Mouse (Mus musculus) kidney, adult 2 months (tissue): Measurements from ENCODE around the gene Scube3. TPM values are rescaled to one million over a fixed set of nuclear protein-coding genes. Genes with fewer than 3 reads are reported as not detected.

Source experiments
- DNase-seq: peaks from one replicate; pipeline ENCODE4 v3.0.0; 2021
- H3K27ac ChIP-seq: fragments of 200-500 bp; 2 replicates; pipeline ENCODE4 v1.5.1; 2012; ENCODE audit warnings: low read depth, low read length, control low read depth, inconsistent platforms; ENCODE audit not compliant: insufficient read depth
- H3K27me3 ChIP-seq: fragments of 200-500 bp; replicated peaks from 2 replicates; pipeline ENCODE4 v1.6.1; 2012; ENCODE audit warnings: mild to moderate bottlenecking, moderate library complexity, low read length, inconsistent platforms; ENCODE audit not compliant: control insufficient read depth, insufficient read depth
- H3K36me3 ChIP-seq: fragments of 200-500 bp; 2 replicates; pipeline ENCODE4 v1.6.1; 2012; ENCODE audit warnings: mild to moderate bottlenecking, moderate library complexity, low read length, inconsistent platforms; ENCODE audit not compliant: control insufficient read depth, insufficient read depth
- H3K4me1 ChIP-seq: fragments of 200-500 bp; 2 replicates; pipeline ENCODE4 v1.6.1; 2011; ENCODE audit warnings: low read length; ENCODE audit not compliant: control insufficient read depth, insufficient read depth
- H3K4me3 ChIP-seq: fragments of 200-500 bp; 2 replicates; pipeline ENCODE4 v1.5.1; 2011; ENCODE audit warnings: mild to moderate bottlenecking, low read depth, low read length, control low read depth; ENCODE audit not compliant: insufficient read depth
- CTCF ChIP-seq: fragments of 200-500 bp; conservative IDR thresholded peaks from 2 replicates; pipeline ENCODE4 v1.5.1; 2011; ENCODE audit warnings: low read depth, mild to moderate bottlenecking, control low read depth, low read length, moderate library complexity, mixed read lengths; ENCODE audit not compliant: insufficient read depth, insufficient read length
- POLR2A ChIP-seq: fragments of 200-500 bp; IDR thresholded peaks from one replicate; pipeline ENCODE4 v1.6.1; 2011; ENCODE audit warnings: low read depth, low read length, control low read depth
- WGBS: fragments of 180-500 bp; shearing (Covaris S2); methylation state at CpG from one replicate; pipeline ENCODE4 v1.1.7; 2018; 5-methylcytosine and 5-hydroxymethylcytosine counted together
- polyA plus RNA-seq: library from polyadenylated mRNA; depleted of rRNA; stranded (reverse); fragments of >200 nt; gene quantifications from 2 replicates; pipeline ENCODE4 v1.2.3, GENCODE M21; 2012

The Scube3 gene
- polyA plus RNA-seq, 1 experiment = 2.4 TPM

DNA sequence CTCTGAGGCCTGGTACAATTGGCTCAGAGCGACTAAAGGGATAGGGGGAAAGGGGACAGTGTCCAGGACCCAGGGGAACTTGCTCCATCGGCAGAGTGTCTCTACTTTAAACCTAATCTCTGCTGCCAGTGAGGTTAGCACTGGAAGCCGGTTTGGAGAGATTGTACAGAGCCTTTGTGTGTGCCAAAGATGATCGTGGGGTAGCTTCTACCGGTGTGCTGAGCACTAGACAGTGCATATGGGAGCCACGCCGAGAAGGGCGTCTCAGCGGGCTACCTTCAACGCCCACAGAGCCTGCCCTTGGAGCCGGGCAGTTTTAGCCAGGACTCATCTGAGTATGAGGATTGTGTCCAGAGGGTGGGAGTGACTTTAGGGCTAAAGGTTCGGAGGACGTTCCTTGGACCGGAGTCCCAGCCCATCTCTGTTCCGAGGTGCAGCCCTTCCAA lies 713 bp upstream of the Scube3 start:
- H3K4me3 ChIP-seq = no peak overlapping the region
- 16% methylated on average over 15 of the region's 15 CpGs for WGBS
- no peak for TF ChIP-seq POLR2A
- TF ChIP-seq CTCF = no peak
- no peaks in the 10 kb centered on the region for H3K36me3 ChIP-seq
- H3K4me1 ChIP-seq = no peaks in the 10 kb centered on the region
- no peak for DNase-seq
- no peak overlapping the region for H3K27ac ChIP-seq
- H3K27me3 ChIP-seq = no peaks in the 10 kb centered on the region; the same call in none of the 2 replicates

DNA sequence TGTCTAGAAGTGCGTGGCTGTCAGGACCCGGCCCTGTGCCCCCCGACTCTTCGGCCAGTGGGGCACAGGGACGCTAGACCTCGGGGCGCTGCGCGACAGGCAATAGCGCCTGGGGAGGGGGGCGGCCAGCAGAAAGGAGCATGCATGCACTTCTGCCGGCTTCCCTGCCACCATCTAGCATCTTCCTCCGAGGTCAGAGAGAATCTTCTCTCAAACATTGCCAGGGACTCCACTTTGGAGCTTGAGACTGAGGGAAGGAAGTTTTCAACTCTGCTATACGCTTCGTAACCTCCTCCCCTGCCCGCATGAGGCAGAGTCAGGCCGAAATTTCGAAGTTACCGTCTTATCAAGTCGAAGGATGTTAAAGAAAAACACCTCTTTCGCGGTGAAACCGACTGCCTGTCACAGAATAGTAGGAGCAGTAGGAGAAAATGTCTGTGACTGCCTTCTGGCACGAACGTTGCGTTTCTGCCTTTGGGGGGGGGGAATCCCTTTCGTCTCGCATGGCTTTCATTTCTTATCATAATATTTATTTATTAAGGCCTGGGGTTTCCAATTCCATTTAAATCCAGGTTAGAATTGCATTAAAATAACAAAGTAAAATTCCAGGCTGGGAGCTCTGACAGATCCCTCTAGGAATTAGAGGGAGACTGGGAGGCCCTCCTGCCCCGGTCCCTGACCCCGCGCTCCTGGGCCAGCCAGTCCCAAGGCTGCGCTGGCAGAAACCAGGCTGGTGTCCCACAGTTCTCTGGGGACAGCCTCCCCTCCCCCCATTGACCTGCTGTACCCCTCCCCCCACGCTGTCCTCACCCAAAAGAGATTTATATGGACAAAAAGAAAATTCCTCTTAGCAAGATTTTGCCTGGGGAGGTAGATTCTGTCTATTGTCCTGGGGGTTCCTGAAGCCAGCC lies 1.0 kb downstream of the Scube3 start:
- no peak overlapping the region for H3K27ac ChIP-seq

DNA sequence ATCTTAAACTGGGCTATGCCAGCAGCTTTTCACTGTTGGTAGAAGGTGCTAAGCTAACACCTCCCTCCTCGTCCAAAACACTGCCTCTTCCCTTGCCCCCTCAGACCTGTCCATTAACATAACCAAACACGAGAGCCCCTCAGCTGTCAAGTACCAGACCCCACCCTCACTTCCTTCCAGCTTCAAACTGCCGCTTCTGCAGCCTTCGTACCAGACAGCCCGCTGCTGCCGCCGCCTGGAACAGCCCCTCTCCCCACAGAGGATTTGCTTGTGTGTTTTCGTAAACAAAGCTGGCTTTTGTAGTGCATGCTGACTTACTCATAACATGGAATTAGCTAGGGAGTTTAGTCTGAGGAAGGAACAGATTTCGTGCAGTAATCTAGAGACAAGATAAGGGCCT lies 1.8 kb downstream of the Scube3 start:
- DNase-seq = no peak
- TF ChIP-seq POLR2A (no peak), CTCF (no peak)
- 21% methylated on average over 9 of the region's 9 CpGs for WGBS
- no peak overlapping the region for H3K4me3 ChIP-seq
- H3K4me1 ChIP-seq = no peaks in the 10 kb centered on the region
- no peaks in the 10 kb centered on the region; the same call in none of the 2 replicates for H3K27me3 ChIP-seq
- no peaks in the 10 kb centered on the region for H3K36me3 ChIP-seq
- H3K27ac ChIP-seq = no peak overlapping the region

More for the DNA sequence above, 1.0 kb downstream of the Scube3 start:
- no peaks in the 10 kb centered on the region; the same call in none of the 2 replicates for H3K27me3 ChIP-seq
- no peak for TF ChIP-seq POLR2A
- TF ChIP-seq CTCF = no peak
- H3K36me3 ChIP-seq = no peaks in the 10 kb centered on the region
- 4% methylated on average over 33 of the region's 33 CpGs for WGBS
- no peak for DNase-seq
- no peaks in the 10 kb centered on the region for H3K4me1 ChIP-seq
- peak overlapping the region; percentile 45 for H3K4me3 ChIP-seq

DNA sequence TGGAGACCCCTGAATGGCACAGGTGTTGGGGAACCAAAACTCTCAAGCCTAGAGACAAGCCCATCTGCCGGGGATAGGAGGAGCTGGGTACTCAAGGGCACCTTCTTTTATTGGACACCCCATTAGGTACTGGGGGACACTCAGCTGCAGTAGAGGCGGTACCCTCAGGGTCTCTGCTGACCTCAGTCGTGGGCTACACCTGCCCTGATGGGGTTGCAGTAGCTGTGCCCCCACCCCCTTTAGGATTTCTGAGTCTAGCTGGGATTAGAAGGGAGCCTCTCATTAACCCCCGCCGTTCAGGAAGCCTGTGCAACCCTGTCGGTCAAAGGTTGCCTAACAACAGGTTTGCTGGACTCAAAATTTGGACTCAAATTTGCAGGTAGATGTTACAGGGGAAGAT lies 2.3 kb downstream of the Scube3 start:
- TF ChIP-seq POLR2A (no peak), CTCF (no peak)
- DNase-seq = no peak
- no peaks in the 10 kb centered on the region for H3K4me1 ChIP-seq
- no peaks in the 10 kb centered on the region for H3K36me3 ChIP-seq
- H3K27me3 ChIP-seq = no peaks in the 10 kb centered on the region; the same call in none of the 2 replicates
- no peak overlapping the region for H3K4me3 ChIP-seq
- 37% methylated on average over 6 of the region's 6 CpGs for WGBS
- no peak overlapping the region for H3K27ac ChIP-seq

DNA sequence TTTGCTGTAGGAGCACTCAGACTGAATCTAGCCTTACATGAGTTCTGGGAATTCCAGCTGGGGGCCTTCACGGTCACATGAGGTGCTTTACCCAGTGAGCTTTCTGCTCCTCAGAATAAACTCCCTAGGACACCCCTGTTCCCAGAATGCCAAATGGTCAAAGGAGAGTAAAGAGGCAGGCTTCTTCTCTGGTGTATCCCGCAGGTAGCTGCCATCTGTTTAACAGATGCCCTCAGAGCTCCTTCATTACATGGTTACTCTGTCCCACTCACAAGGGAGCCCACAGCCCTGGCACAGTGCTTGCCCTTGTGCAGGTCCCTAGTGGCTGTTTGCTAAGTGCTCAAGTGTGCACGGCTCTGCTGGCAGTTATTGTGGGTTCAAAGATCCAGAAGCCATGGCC lies 6.3 kb downstream of the Scube3 start:
- 70% methylated on average over 3 of the region's 3 CpGs for WGBS
- TF ChIP-seq CTCF (no peak), POLR2A (no peak)
- Histone ChIP-seq H3K27me3 (no peaks in the 10 kb centered on the region), H3K36me3 (no peaks in the 10 kb centered on the region), H3K4me3 (no peak overlapping the region), H3K4me1 (no peaks in the 10 kb centered on the region), H3K27ac (no peak overlapping the region)
- no peak for DNase-seq

DNA sequence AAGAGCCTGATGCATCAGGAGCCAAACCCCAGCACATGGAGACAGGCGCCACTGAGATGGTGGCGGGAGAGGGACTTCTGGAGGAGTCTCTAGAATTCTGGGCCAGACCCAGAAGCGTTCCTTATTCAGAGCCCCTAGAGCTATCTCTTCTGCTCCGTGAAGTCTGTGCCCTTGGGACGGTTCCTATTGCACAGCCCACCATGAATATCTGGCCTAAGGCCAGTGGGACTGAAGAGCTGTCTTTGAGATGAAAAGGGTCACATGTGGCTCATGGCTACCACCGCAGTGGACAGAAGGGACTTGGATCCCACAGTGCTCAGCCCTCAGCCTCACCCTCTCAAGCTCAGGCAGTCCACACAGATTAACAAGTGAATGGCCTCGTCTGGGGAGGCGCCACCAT lies 7.8 kb downstream of the Scube3 start:
- Histone ChIP-seq H3K27ac (no peak overlapping the region), H3K27me3 (no peaks in the 10 kb centered on the region), H3K4me3 (no peak overlapping the region), H3K4me1 (no peaks in the 10 kb centered on the region), H3K36me3 (no peaks in the 10 kb centered on the region)
- TF ChIP-seq CTCF = no peak
- TF ChIP-seq POLR2A = no peak
- no peak for DNase-seq
- 83% methylated on average over 8 of the region's 8 CpGs for WGBS

DNA sequence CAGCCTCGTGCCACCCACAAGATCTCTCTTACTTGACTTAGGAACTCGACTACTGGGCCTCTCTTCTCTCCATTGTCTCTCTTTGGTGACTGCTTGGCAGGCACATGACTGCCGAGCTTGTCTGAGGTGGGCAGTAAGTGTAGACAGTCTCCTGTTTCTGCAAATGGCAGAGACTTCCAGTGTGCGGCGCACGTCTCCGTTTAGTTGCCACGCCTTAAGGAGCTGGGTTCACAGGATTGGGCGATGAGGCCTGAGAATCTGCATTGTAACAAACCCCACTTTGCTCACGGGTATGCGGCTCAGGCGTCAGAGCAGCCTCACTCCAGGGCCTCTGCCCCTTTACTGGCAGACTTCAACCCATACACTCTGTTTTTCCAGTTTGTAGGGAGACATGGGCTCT lies 8.5 kb downstream of the Scube3 start:
- H3K27ac ChIP-seq = no peak overlapping the region
- DNase-seq = no peak
- 85% methylated on average over 12 of the region's 12 CpGs for WGBS
- H3K4me1 ChIP-seq = no peaks in the 10 kb centered on the region
- TF ChIP-seq POLR2A = no peak
- no peak for TF ChIP-seq CTCF
- no peak overlapping the region for H3K4me3 ChIP-seq
- H3K36me3 ChIP-seq = no peaks in the 10 kb centered on the region
- H3K27me3 ChIP-seq = no peaks in the 10 kb centered on the region
